Mouse (Mus musculus): ENCODE results near the gene Cul4a. TPM values are rescaled to one million over a fixed set of nuclear protein-coding genes. Genes with fewer than 3 reads are reported as not detected.

Cul4a gene
- total RNA-seq, 2 experiments from 2014 or later: 76.7 to 80.0 TPM

- DNase-seq: no peak
Measured at GRCm38 (mm10) chr8:13139641-13140182, 34.3 kb downstream of the Cul4a start.

GRCm38 (mm10) chr8:13141681-13142080 is 36.3 kb downstream of the Cul4a start:
- no peak for DNase-seq

GRCm38 (mm10) chr8:13148476-13148875 is 43.1 kb downstream of the Cul4a start:
- no peak for DNase-seq

- DNase-seq: no peak
Measured at GRCm38 (mm10) chr8:13149287-13149686, 43.9 kb downstream of the Cul4a start.

GRCm38 (mm10) chr8:13149866-13150265 is 44.4 kb downstream of the Cul4a start:
- no peak for DNase-seq

- DNase-seq: no peak
Measured at GRCm38 (mm10) chr8:13150929-13151328, 45.5 kb downstream of the Cul4a start.

GRCm38 (mm10) chr8:13154099-13154498 is 48.7 kb downstream of the Cul4a start:
- no peak for DNase-seq

- no peak for DNase-seq
Measured at GRCm38 (mm10) chr8:13155358-13155757, 49.9 kb downstream of the Cul4a start.

GRCm38 (mm10) chr8:13156327-13157097 is 51.1 kb downstream of the Cul4a start:
- no peak for DNase-seq

GRCm38 (mm10) chr8:13158718-13159376 is 53.4 kb downstream of the Cul4a start, which contains the start of gene Lamp1:
Gene Lamp1 (plus strand): TSS chr8:13159161.
- peak; percentile 100 for DNase-seq

GRCm38 (mm10) chr8:13159377-13159881 is 54.0 kb downstream of the Cul4a start:
- no peak for DNase-seq

GRCm38 (mm10) chr8:13160691-13161090 is 55.3 kb downstream of the Cul4a start:
- DNase-seq: no peak

GRCm38 (mm10) chr8:13162098-13162497 is 56.7 kb downstream of the Cul4a start:
- no peak for DNase-seq

- DNase-seq: no peak
Measured at GRCm38 (mm10) chr8:13163563-13163962, 58.1 kb downstream of the Cul4a start.

GRCm38 (mm10) chr8:13164361-13164760 is 58.9 kb downstream of the Cul4a start:
- no peak for DNase-seq

GRCm38 (mm10) chr8:13170510-13170909 is 65.1 kb downstream of the Cul4a start:
- no peak for DNase-seq

- no peak for DNase-seq
Measured at GRCm38 (mm10) chr8:13174305-13174704, 68.9 kb downstream of the Cul4a start.

- DNase-seq: no peak
Measured at GRCm38 (mm10) chr8:13174811-13175210, 69.4 kb downstream of the Cul4a start.

- no peak for DNase-seq
Measured at GRCm38 (mm10) chr8:13175650-13176049, 70.2 kb downstream of the Cul4a start.

GRCm38 (mm10) chr8:13177173-13177852 is 71.9 kb downstream of the Cul4a start:
- DNase-seq: no peak

GRCm38 (mm10) chr8:13178137-13178536 is 72.7 kb downstream of the Cul4a start:
- no peak for DNase-seq

GRCm38 (mm10) chr8:13179482-13179881 is 74.1 kb downstream of the Cul4a start:
- DNase-seq: no peak

- DNase-seq: no peak
Measured at GRCm38 (mm10) chr8:13179948-13180347, 74.5 kb downstream of the Cul4a start.

Measured in heart, postnatal 4 days (tissue).